Mouse (Mus musculus) limb, embryonic 15.5 days (tissue): ENCODE measurements around the gene Cyp2d10. TPM values are rescaled to one million over a fixed set of nuclear protein-coding genes. Genes with fewer than 3 reads are reported as not detected.
"Not testable (repeated sequence)": the region's sequence is repeated elsewhere in the genome, so short reads cannot be mapped to it uniquely, and the experiment has no call there.

Experiments
- ATAC-seq: fragments of 200-750 bp; cut with Nextera tagmentation; 2 replicates; pipeline ENCODE4 v1.8.0; 2017; ENCODE audit warnings: low read depth, moderate TSS enrichment; ENCODE audit not compliant: insufficient number of reproducible peaks, low FRiP score, low TSS enrichment
- H3K27ac ChIP-seq: fragments of 300-500 bp; sonication (generic); 2 replicates; pipeline ENCODE4 v1.5.1; 2015; ENCODE audit warnings: moderate library complexity, mild to moderate bottlenecking, inconsistent platforms
- H3K27me3 ChIP-seq: fragments of 300-500 bp; sonication (generic); 2 replicates; pipeline ENCODE4 v1.6.1; 2015; ENCODE audit warnings: inconsistent platforms
- H3K36me3 ChIP-seq: fragments of 300-500 bp; sonication (generic); 2 replicates; pipeline ENCODE4 v1.6.1; 2015; ENCODE audit warnings: inconsistent platforms
- H3K4me1 ChIP-seq: fragments of 300-500 bp; sonication (generic); 2 replicates; pipeline ENCODE4 v1.6.1; 2015; ENCODE audit warnings: inconsistent platforms
- H3K4me2 ChIP-seq: fragments of 300-500 bp; sonication (generic); 2 replicates; pipeline ENCODE4 v1.6.1; 2015; ENCODE audit warnings: mild to moderate bottlenecking, inconsistent platforms
- H3K4me3 ChIP-seq: fragments of 300-500 bp; sonication (generic); 2 replicates; pipeline ENCODE4 v1.5.1; 2015; ENCODE audit warnings: mild to moderate bottlenecking, inconsistent platforms
- H3K9ac ChIP-seq: fragments of 300-500 bp; sonication (generic); 2 replicates; pipeline ENCODE4 v1.6.1; 2015; ENCODE audit warnings: inconsistent platforms
- H3K9me3 ChIP-seq: fragments of 300-500 bp; sonication (generic); 2 replicates; pipeline ENCODE4 v1.6.1; 2016; ENCODE audit warnings: inconsistent platforms
- WGBS: fragments of 180-500 bp; shearing (Covaris S2); methylation state at CpG from one replicate; pipeline ENCODE4 v1.1.7; 2015; 5-methylcytosine and 5-hydroxymethylcytosine counted together
- polyA plus RNA-seq: library from polyadenylated mRNA; unstranded; fragments of >200 nt; fragmentation: Nextera tagmentation; extraction: Ambion mirVana; gene quantifications from 2 replicates; pipeline ENCODE4 v1.2.1, GENCODE M21; 2015

Cyp2d10 gene
- polyA plus RNA-seq, result not detected in 2 replicates

DNA sequence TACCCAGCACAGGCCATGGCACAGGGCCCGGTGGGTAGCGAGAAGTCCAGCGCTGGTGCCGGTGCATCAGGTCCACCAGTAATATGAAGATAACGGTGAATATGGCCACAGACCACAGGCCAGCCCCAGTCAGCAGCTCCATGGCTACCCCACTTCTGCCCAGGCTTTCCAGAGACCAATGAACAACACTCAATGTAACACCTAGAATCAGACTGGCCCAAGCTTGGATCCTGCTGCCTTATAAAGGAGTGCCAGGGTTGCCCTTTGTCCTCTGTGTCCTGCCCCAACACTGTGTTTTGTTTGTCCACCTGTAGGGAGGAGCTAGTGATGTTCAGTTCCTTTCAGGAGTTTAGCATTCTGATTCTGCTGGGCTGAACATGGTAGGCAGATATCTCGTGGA is at the start of gene Cyp2d10:
Gene Cyp2d10 (minus strand): TSS at position 215 of the 400 bp plus-strand sequence.
- H3K27ac ChIP-seq, result no peak within 1 kb of the TSS
- H3K9me3 ChIP-seq, result no peaks in the 10 kb centered on the region
- 93% methylated on average over 6 of the region's 6 CpGs for WGBS
- H3K27me3 ChIP-seq, result no peaks in the 10 kb centered on the region
- no peak within 1 kb of the TSS for H3K4me2 ChIP-seq
- ATAC-seq, result no peak
- no peaks in the 10 kb centered on the region for H3K36me3 ChIP-seq
- H3K9ac ChIP-seq, result no peak within 1 kb of the TSS
- H3K4me3 ChIP-seq, result no peak within 1 kb of the TSS
- no peaks in the 10 kb centered on the region for H3K4me1 ChIP-seq

- H3K27ac ChIP-seq, H3K9ac ChIP-seq, ATAC-seq, H3K36me3 ChIP-seq, H3K9me3 ChIP-seq, H3K4me1 ChIP-seq, H3K4me2 ChIP-seq, H3K27me3 ChIP-seq, H3K4me3 ChIP-seq: not testable (repeated sequence)
- WGBS, result 78% methylated on average over 6 of the region's 6 CpGs
Observed at GRCm38 (mm10) chr15:82456086-82456790, 49.2 kb upstream of the Cyp2d10 start.

- not testable (repeated sequence) for H3K27me3 ChIP-seq, ATAC-seq, H3K4me3 ChIP-seq, H3K9ac ChIP-seq, H3K27ac ChIP-seq, H3K36me3 ChIP-seq, H3K4me2 ChIP-seq, H3K4me1 ChIP-seq, H3K9me3 ChIP-seq
- WGBS, result 80% methylated on average over 6 of the region's 6 CpGs
Observed at GRCm38 (mm10) chr15:82453501-82453900, 46.5 kb upstream of the Cyp2d10 start.

- WGBS, result 73% methylated on average over 1 of the region's 1 CpGs
- H3K9me3 ChIP-seq, ATAC-seq: not testable (repeated sequence)
Observed at GRCm38 (mm10) chr15:82452133-82452532, 45.1 kb upstream of the Cyp2d10 start.

GRCm38 (mm10) chr15:82450045-82450444 is 43.0 kb upstream of the Cyp2d10 start:
- WGBS, result 71% methylated on average over 2 of the region's 2 CpGs

More at GRCm38 (mm10) chr15:82452133-82452532, 45.1 kb upstream of the Cyp2d10 start:
- not testable (repeated sequence) for H3K27me3 ChIP-seq, H3K36me3 ChIP-seq, H3K4me3 ChIP-seq, H3K27ac ChIP-seq, H3K9ac ChIP-seq, H3K4me1 ChIP-seq, H3K4me2 ChIP-seq

GRCm38 (mm10) chr15:82445196-82445595 is 38.2 kb upstream of the Cyp2d10 start:
- ATAC-seq, result no peak; the same call in 1 of the 2 replicates
- no peaks in the 10 kb centered on the region for H3K36me3 ChIP-seq
- H3K4me3 ChIP-seq, result no peak overlapping the region
- H3K4me1 ChIP-seq, result no peaks in the 10 kb centered on the region
- no peaks in the 10 kb centered on the region for H3K9me3 ChIP-seq
- H3K27me3 ChIP-seq, result no peaks in the 10 kb centered on the region
- H3K4me2 ChIP-seq, result no peak overlapping the region
- 78% methylated on average over 8 of the region's 8 CpGs for WGBS
- H3K27ac ChIP-seq, result no peak overlapping the region
- H3K9ac ChIP-seq, result no peak overlapping the region

More at GRCm38 (mm10) chr15:82450045-82450444, 43.0 kb upstream of the Cyp2d10 start:
- H3K36me3 ChIP-seq, H3K27me3 ChIP-seq, H3K9me3 ChIP-seq, H3K4me2 ChIP-seq, H3K27ac ChIP-seq, H3K4me1 ChIP-seq, H3K9ac ChIP-seq, H3K4me3 ChIP-seq, ATAC-seq: not testable (repeated sequence)

DNA sequence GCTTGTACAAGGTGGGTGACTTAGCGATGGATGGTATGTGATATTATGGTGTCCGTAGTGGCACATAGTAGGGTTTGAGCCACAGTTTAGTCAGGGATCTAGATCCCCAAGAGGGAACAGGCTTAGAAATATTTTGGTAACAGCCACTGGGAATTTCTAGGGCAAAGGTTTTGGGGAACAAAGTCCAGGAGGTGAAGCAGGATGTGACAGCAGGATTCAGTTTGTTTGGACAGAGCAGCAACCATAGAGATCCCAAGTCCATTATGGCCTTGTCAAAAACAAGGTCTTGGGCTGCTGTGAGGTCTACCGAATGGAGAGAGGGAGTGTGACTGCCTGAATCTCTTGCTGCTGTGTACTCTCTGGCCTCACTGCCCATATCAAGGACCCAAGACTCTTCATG is 36.7 kb upstream of the Cyp2d10 start:
- Histone ChIP-seq H3K27me3 (no peaks in the 10 kb centered on the region), H3K9ac (no peak overlapping the region), H3K4me3 (no peak overlapping the region), H3K9me3 (no peaks in the 10 kb centered on the region), H3K4me1 (no peaks in the 10 kb centered on the region), H3K36me3 (no peaks in the 10 kb centered on the region), H3K4me2 (no peak overlapping the region), H3K27ac (no peak overlapping the region)
- no peak for ATAC-seq
- WGBS, result 90% methylated on average over 3 of the region's 3 CpGs

DNA sequence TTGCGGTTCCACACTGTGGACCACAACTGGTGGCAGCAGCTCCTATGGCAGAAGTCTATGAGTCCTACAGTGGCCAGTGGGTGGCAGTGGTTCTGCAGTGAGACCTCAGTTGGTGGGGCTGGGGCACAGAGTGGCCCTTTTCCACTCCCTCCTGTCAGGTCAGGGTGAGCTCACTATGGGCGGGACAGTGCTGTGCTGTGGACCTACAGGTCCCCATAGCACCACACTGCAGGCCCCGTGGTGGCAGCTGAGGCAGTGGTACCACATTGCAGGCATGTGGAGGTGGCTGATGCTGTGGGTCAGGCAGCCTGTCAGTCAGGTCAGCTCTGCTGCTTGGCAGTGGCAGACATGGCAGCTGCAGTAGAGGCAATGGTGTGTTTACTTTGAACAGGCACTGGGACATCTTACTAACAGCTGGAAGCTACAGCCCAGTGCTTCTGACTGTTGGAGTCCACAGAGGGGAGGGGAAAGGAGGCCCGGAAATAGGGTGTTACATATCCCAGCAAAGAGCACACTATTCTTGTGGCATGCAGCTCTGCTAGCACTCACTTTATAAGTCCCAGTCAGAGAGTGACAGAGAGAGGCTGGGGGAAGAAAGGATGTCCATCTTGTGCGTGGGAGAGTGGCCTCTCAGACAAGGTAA is 31.1 kb upstream of the Cyp2d10 start:
- Histone ChIP-seq H3K4me3 (no peak overlapping the region), H3K9ac (no peak overlapping the region), H3K27me3 (no peaks in the 10 kb centered on the region), H3K4me1 (no peaks in the 10 kb centered on the region), H3K9me3 (no peaks in the 10 kb centered on the region), H3K27ac (no peak overlapping the region), H3K4me2 (no peak overlapping the region), H3K36me3 (no peaks in the 10 kb centered on the region)
- WGBS, result 63% methylated on average over 5 of the region's 5 CpGs
- ATAC-seq, result no peak

GRCm38 (mm10) chr15:82435606-82436005 is 28.6 kb upstream of the Cyp2d10 start:
- H3K27me3 ChIP-seq, result no peaks in the 10 kb centered on the region
- no peak overlapping the region for H3K27ac ChIP-seq
- H3K36me3 ChIP-seq, result no peaks in the 10 kb centered on the region
- WGBS, result 85% methylated on average over 2 of the region's 2 CpGs
- H3K4me1 ChIP-seq, result no peaks in the 10 kb centered on the region
- H3K9ac ChIP-seq, result no peak overlapping the region
- H3K4me2 ChIP-seq, result no peak overlapping the region
- H3K4me3 ChIP-seq, result no peak overlapping the region
- no peak for ATAC-seq
- H3K9me3 ChIP-seq, result no peaks in the 10 kb centered on the region

GRCm38 (mm10) chr15:82435011-82435410 is 28.0 kb upstream of the Cyp2d10 start:
- no peaks in the 10 kb centered on the region for H3K4me1 ChIP-seq
- 0 out of 2 replicates have a peak, but pooled peaks cover 3% of the 10 kb centered on the region for H3K9me3 ChIP-seq
- 83% methylated on average over 3 of the region's 3 CpGs for WGBS
- H3K36me3 ChIP-seq, result no peaks in the 10 kb centered on the region
- H3K4me3 ChIP-seq, result no peak overlapping the region
- no peak overlapping the region for H3K4me2 ChIP-seq
- no peak for ATAC-seq
- H3K9ac ChIP-seq, result no peak overlapping the region
- H3K27ac ChIP-seq, result no peak overlapping the region
- no peaks in the 10 kb centered on the region for H3K27me3 ChIP-seq

DNA sequence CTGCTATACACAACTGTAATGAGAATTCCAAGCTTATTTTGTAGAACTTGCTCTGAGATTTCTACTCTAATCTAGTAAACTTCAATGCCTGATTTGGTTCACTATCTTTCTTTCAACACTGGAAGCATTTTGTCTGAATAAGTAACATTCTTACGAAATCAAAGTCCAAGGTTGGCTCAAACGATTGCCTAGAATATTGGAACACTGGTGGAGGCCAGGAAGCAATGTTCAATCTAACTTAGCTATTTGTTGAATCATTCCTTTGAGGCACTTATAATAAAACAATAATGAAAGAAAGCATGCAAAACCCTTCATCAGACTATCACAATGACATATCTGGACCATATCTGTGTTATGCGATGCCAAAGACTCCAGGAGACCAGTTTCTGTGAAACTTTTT is 27.5 kb upstream of the Cyp2d10 start:
- no peak for ATAC-seq
- H3K4me3 ChIP-seq, result no peak overlapping the region
- no peaks in the 10 kb centered on the region for H3K27me3 ChIP-seq
- no peak overlapping the region for H3K9ac ChIP-seq
- no peaks in the 10 kb centered on the region for H3K36me3 ChIP-seq
- H3K4me1 ChIP-seq, result no peaks in the 10 kb centered on the region
- no peak overlapping the region for H3K27ac ChIP-seq
- 84% methylated on average over 3 of the region's 3 CpGs for WGBS
- H3K9me3 ChIP-seq, result 0 out of 2 replicates have a peak, but pooled peaks cover 3% of the 10 kb centered on the region
- no peak overlapping the region for H3K4me2 ChIP-seq

DNA sequence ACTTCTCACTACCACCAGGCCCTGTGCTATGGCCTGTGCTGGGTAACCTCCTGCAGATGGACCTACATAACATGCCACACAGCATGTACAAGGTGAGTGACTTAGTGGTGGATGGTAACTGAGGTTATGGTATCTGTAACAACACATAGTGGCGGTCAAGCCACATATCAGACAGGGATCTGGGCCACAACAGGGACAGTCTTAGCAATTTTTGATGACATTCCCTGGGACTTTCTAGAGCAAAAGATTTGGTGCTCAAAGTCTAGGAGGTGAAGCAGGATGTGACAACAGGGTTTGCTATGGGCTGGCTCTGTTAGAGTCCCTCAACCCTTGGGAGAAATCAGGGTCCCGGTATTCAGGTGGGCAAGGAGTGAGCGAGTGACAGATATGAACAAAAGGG is 26.6 kb upstream of the Cyp2d10 start:
- H3K36me3 ChIP-seq, result no peaks in the 10 kb centered on the region
- no peak overlapping the region for H3K4me2 ChIP-seq
- H3K4me3 ChIP-seq, result no peak overlapping the region
- 0 out of 2 replicates have a peak, but pooled peaks cover 3% of the 10 kb centered on the region for H3K9me3 ChIP-seq
- no peaks in the 10 kb centered on the region for H3K27me3 ChIP-seq
- 95% methylated on average over 3 of the region's 3 CpGs for WGBS
- H3K4me1 ChIP-seq, result no peaks in the 10 kb centered on the region
- H3K27ac ChIP-seq, result no peak overlapping the region
- H3K9ac ChIP-seq, result no peak overlapping the region
- no peak for ATAC-seq
